9 mouse cellular contexts compared by ENCODE assay signal in the genomic region with DNA sequence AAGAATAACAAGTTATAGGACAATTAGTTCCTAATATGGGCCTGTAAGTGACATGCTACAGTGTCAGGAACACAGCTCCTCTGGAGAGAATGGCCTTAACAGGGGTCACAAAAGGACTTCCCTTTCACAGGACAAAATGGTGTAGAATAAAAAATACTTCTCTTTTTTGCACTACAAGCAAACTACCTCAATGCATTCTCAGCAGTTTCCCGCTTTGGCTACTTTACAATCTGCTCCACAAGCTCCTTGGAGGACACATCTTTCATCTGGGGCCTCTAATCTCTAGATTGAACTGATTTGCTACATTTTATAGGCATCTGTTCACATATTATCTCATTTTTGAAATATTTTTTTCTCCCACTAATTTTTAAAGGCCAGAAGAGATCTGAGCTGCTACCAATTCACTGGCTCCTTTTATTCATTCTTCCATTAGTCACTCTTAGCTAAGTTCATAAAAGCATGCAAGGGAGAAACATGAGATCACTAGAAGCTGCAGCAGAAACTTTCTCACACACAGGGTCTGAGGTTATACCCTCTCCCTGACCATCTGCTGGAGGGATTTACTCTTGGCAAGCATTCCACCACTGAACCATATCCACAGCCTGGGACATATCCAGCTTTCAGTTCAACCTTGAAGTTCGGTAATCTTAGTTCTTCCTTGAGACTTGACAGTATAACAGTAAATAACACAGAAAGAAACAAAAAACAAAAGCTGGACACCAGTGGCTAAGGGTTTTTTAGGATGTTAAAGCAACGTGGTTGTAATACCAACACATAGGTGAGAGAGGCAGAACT. TPM values are rescaled to one million over a fixed set of nuclear protein-coding genes. Genes with fewer than 3 reads are reported as not detected.
A peak's percentile ranks its signal among the peaks of the same experiment; 100 is the strongest.
DNase-seq lines count a peak whose midpoint lies in the region; ATAC-seq lines count a peak whose summit lies in the region.
"Had no signal": no experiment of that assay in that cellular context is flagged by ENCODE, and none has a peak within 500 bp of the region (broad histone marks: within the 10 kb centered on the region; RNA-seq: fewer than 3 reads in every experiment).

No protein-coding gene starts in this region.

- H3K4me1 ChIP-seq in heart, embryonic 12.5 days (replicated peaks) = peaks cover 16% of the 10 kb centered on the region
- no peaks in the 10 kb centered on the region for H3K4me1 ChIP-seq in hindbrain, embryonic 11.5 days (replicated peaks; ENCODE audit: control insufficient read depth, insufficient read depth, low read length)
- H3K4me1 ChIP-seq in midbrain, embryonic 11.5 days (ENCODE audit: control insufficient read depth, insufficient read depth, low read length) = peaks cover 4% of the 10 kb centered on the region; the same call in 1 of the 2 replicates

- DNase-seq in heart, adult 9 months (ENCODE audit: low spot score in 2 of 2) = no peak
- DNase-seq in Muller cell, postnatal 12 days (ENCODE audit: inconsistent ontology term) = peak; percentile 39
- no peak for DNase-seq in hindbrain, embryonic 11.5 days (ENCODE audit: low spot score)
- DNase-seq in midbrain, embryonic 11.5 days (ENCODE audit: low spot score, missing footprints) = no peak
- DNase-seq in frontal cortex, postnatal 10 days (ENCODE audit: low spot score in 2 of 2) = no peak
- DNase-seq in urinary bladder, postnatal 25 days (ENCODE audit: low spot score) = no peak
- DNase-seq in layer of hippocampus, postnatal 10 days (ENCODE audit: low spot score in 2 of 2) = no peak
- DNase-seq: lung, postnatal 10 days had no signal

- ATAC-seq in heart, embryonic 12.5 days (ENCODE audit: insufficient number of reproducible peaks, low FRiP score) = no peak
- ATAC-seq in hindbrain, embryonic 11.5 days (ENCODE audit: low FRiP score) = no peak
- no peak for ATAC-seq in midbrain, embryonic 11.5 days (ENCODE audit: low FRiP score)

- H3K4me3 ChIP-seq in heart, embryonic 12.5 days = peak overlapping the region; percentile 77
- H3K4me3 ChIP-seq in hindbrain, embryonic 11.5 days (ENCODE audit: low read depth, low read length) = peak overlapping the region; percentile 68; the same call in 1 of the 2 replicates
- H3K4me3 ChIP-seq in midbrain, embryonic 11.5 days (ENCODE audit: low read depth, low read length) = peak overlapping the region; percentile 77; the same call in 1 of the 2 replicates

- WGBS in heart, embryonic 12.5 days = 76% methylated on average over 3 of the region's 3 CpGs
- 84% methylated on average over 3 of the region's 3 CpGs for WGBS in hindbrain, embryonic 11.5 days
- 77% methylated on average over 3 of the region's 3 CpGs for WGBS in midbrain, embryonic 11.5 days

- H3K9me3 ChIP-seq in heart, embryonic 12.5 days (replicated peaks) = peaks cover 7% of the 10 kb centered on the region
- no peaks in the 10 kb centered on the region for H3K9me3 ChIP-seq in hindbrain, embryonic 11.5 days (ENCODE audit: control insufficient read depth, low read length)
- no peaks in the 10 kb centered on the region for H3K9me3 ChIP-seq in midbrain, embryonic 11.5 days (ENCODE audit: control insufficient read depth, low read length)

- H3K27ac ChIP-seq in heart, embryonic 12.5 days (ENCODE audit: poor library complexity, severe bottlenecking) = no peak overlapping the region
- no peak overlapping the region for H3K27ac ChIP-seq in hindbrain, embryonic 11.5 days (ENCODE audit: low read depth, low read length)
- H3K27ac ChIP-seq in midbrain, embryonic 11.5 days (ENCODE audit: low read depth, low read length) = no peak overlapping the region

- peaks cover 17% of the 10 kb centered on the region for H3K36me3 ChIP-seq in heart, embryonic 12.5 days
- no peaks in the 10 kb centered on the region for H3K36me3 ChIP-seq in hindbrain, embryonic 11.5 days (ENCODE audit: control insufficient read depth, insufficient read depth, low read length)
- H3K36me3 ChIP-seq in midbrain, embryonic 11.5 days (ENCODE audit: control insufficient read depth, insufficient read depth, low read length) = no peaks in the 10 kb centered on the region

- H3K4me2 ChIP-seq in heart, embryonic 12.5 days = peak overlapping the region; percentile 74
- H3K4me2 ChIP-seq in hindbrain, embryonic 11.5 days (replicated peaks; ENCODE audit: low read depth, low read length) = peak overlapping the region; percentile 3; the same call in 1 of the 2 replicates
- peak overlapping the region; percentile 60 for H3K4me2 ChIP-seq in midbrain, embryonic 11.5 days

- H3K27me3 ChIP-seq in heart, embryonic 12.5 days (replicated peaks) = no peaks in the 10 kb centered on the region
- H3K27me3 ChIP-seq in hindbrain, embryonic 11.5 days (ENCODE audit: control insufficient read depth, insufficient read depth, low read length) = no peaks in the 10 kb centered on the region
- no peaks in the 10 kb centered on the region for H3K27me3 ChIP-seq in midbrain, embryonic 11.5 days (ENCODE audit: control insufficient read depth, insufficient read depth, low read length)

- no peak overlapping the region; the same call in 1 of the 2 replicates for H3K9ac ChIP-seq in heart, embryonic 12.5 days
- no peak overlapping the region for H3K9ac ChIP-seq in hindbrain, embryonic 11.5 days (ENCODE audit: low read depth, low read length)
- H3K9ac ChIP-seq in midbrain, embryonic 11.5 days (ENCODE audit: low read length) = no peak overlapping the region

RNA-seq across cellular contexts. Expression of gene Mtr, which starts 1.8 kb away (rescaled TPM):
- polyA plus RNA-seq in heart, embryonic 12.5 days (2016; fragmentation: Nextera tagmentation; extraction: Ambion mirVana) = 18.7 and 20.0 TPM in 2 replicates
- polyA plus RNA-seq in hindbrain, embryonic 11.5 days (2014; fragmentation: Nextera tagmentation; extraction: Ambion mirVana) = 11.4 and 11.5 TPM in 2 replicates
- 13.5 and 14.0 TPM in 2 replicates for polyA plus RNA-seq in midbrain, embryonic 11.5 days (2014; fragmentation: Nextera tagmentation; extraction: Ambion mirVana)
- total RNA-seq in layer of hippocampus, postnatal 10 days (2021) = 10 to 100 TPM; 17.5 to 17.6 TPM

Comparison
In these comparisons a context has a peak if more than half of its experiments do, and no peak if none do; other contexts are left out.
1. H3K4me2 ChIP-seq: peak in every context shown above with its lines; median percentile 74 in heart, embryonic 12.5 days; 60 in midbrain, embryonic 11.5 days; 3 in hindbrain, embryonic 11.5 days.